Mouse (Mus musculus) bone marrow macrophage, adult 2 months (primary cell): Measurements from ENCODE around the gene Dnmt3b. TPM values are rescaled to one million over a fixed set of nuclear protein-coding genes. Genes with fewer than 3 reads are reported as not detected.
"Not testable (repeated sequence)": the region's sequence is repeated elsewhere in the genome, so short reads cannot be mapped to it uniquely, and the experiment has no call there.

ENCODE experiments used
- H3K27ac ChIP-seq: 2 replicates; pipeline ENCODE4 v1.5.1; 2012; ENCODE audit warnings: low read depth, low read length; ENCODE audit not compliant: insufficient read depth
- H3K4me1 ChIP-seq: 2 replicates; pipeline ENCODE4 v1.6.1; 2012; ENCODE audit warnings: low read length; ENCODE audit not compliant: control insufficient read depth, insufficient read depth
- H3K4me3 ChIP-seq: 2 replicates; pipeline ENCODE4 v1.5.1; 2012; ENCODE audit warnings: mild to moderate bottlenecking, low read length, moderate library complexity; ENCODE audit not compliant: insufficient read depth
- CTCF ChIP-seq: IDR thresholded peaks from 2 replicates; pipeline ENCODE4 v1.5.1; 2012; ENCODE audit warnings: low read depth, mild to moderate bottlenecking, low read length, moderate library complexity
- POLR2A ChIP-seq: IDR thresholded peaks from 2 replicates; pipeline ENCODE4 v1.6.1; 2012; ENCODE audit warnings: mild to moderate bottlenecking, low read depth, low read length, borderline replicate concordance
- polyA plus RNA-seq: library from polyadenylated mRNA; stranded (reverse); fragments of >200 nt; gene quantifications from 2 replicates; pipeline ENCODE4 v1.2.4, GENCODE M21; 2012; ENCODE audit not compliant: missing spikeins, insufficient read depth, insufficient read length

Dnmt3b gene
- polyA plus RNA-seq, 1 experiment = 1.4 TPM

GRCm38 (mm10) chr2:153668754-153669376 lies 19.6 kb downstream of the Dnmt3b start:
- H3K4me3 ChIP-seq = no peak overlapping the region
- H3K27ac ChIP-seq = no peak overlapping the region
- TF ChIP-seq POLR2A (no peak), CTCF (no peak)
- no peaks in the 10 kb centered on the region for H3K4me1 ChIP-seq

GRCm38 (mm10) chr2:153670111-153670510 lies 20.9 kb downstream of the Dnmt3b start:
- H3K27ac ChIP-seq = no peak overlapping the region
- TF ChIP-seq POLR2A (no peak), CTCF (no peak)
- no peak overlapping the region for H3K4me3 ChIP-seq
- no peaks in the 10 kb centered on the region for H3K4me1 ChIP-seq

DNA sequence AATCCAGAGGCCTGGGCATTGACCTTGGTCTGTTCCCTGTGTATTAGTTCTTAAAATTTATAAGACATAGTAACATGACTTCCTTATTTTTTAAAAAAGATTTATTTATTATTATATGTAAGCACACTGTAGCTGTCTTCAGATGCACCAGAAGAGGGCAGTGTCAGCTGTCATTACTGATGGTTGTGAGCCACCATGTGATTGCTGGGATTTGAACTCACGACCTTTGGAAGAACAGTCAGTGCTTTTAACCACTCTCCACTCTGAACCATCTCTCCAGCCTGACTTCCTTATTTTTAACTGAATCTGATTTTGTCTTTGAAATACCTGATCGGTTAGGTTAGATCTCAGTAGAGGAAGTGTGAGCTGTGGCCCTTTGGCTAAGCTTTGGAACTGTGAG lies 23.4 kb downstream of the Dnmt3b start:
- TF ChIP-seq POLR2A (no peak), CTCF (no peak)
- H3K4me1 ChIP-seq = no peaks in the 10 kb centered on the region
- H3K4me3 ChIP-seq = no peak overlapping the region
- no peak overlapping the region for H3K27ac ChIP-seq

- not testable (repeated sequence) for H3K27ac ChIP-seq, H3K4me3 ChIP-seq, H3K4me1 ChIP-seq
Observed at GRCm38 (mm10) chr2:153675364-153675763, 26.1 kb downstream of the Dnmt3b start.

DNA sequence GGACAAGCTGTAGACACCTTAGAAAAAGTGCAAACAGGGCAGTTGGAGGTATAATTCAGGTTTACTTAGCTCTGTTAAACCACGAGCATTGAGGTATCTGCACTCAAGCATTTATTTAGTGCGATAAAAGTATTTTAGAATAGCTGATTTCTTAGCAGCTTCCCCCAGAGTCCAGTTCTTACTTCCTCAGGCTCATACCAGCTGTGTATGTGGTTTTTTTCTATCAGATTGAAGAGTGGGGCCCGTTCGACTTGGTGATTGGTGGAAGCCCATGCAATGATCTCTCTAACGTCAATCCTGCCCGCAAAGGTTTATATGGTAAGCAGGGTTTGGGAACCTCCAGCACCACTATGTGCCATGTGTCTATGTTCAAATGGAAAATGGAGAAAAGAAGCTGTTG lies 27.7 kb downstream of the Dnmt3b start:
- TF ChIP-seq CTCF = no peak
- no peak for TF ChIP-seq POLR2A
- no peak overlapping the region for H3K27ac ChIP-seq

DNA sequence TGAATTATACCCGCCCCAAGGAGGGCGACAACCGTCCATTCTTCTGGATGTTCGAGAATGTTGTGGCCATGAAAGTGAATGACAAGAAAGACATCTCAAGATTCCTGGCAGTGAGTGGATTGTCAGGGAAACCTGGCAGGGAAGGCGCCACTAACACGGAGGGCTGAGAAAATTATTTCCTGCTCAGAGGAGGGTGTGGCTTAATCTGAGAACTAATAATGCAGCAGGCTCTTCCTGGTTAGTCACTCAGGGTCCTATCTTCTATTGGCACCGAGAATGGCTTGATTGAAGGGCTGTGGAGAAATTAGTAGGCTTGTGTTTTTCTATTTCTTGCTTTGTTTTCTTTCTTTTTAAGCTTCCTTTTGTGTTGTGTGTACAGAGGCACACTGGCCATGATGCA lies 28.3 kb downstream of the Dnmt3b start:
- Histone ChIP-seq H3K4me3 (no peak overlapping the region), H3K4me1 (no peaks in the 10 kb centered on the region), H3K27ac (no peak overlapping the region)
- no peak for TF ChIP-seq CTCF
- TF ChIP-seq POLR2A = no peak

More for the DNA sequence above, 27.7 kb downstream of the Dnmt3b start:
- H3K4me3 ChIP-seq = no peak overlapping the region
- no peaks in the 10 kb centered on the region for H3K4me1 ChIP-seq

- H3K4me3 ChIP-seq = no peak overlapping the region
- no peak overlapping the region for H3K27ac ChIP-seq
- TF ChIP-seq POLR2A (no peak), CTCF (no peak)
- no peaks in the 10 kb centered on the region for H3K4me1 ChIP-seq
Observed at GRCm38 (mm10) chr2:153679959-153680358, 30.7 kb downstream of the Dnmt3b start.

- H3K27ac ChIP-seq, H3K4me1 ChIP-seq, H3K4me3 ChIP-seq: not testable (repeated sequence)
Observed at GRCm38 (mm10) chr2:153693413-153693812, 44.2 kb downstream of the Dnmt3b start.

GRCm38 (mm10) chr2:153694462-153695085 lies 45.3 kb downstream of the Dnmt3b start:
- Histone ChIP-seq H3K4me3 (no peak overlapping the region), H3K4me1 (no peaks in the 10 kb centered on the region), H3K27ac (no peak overlapping the region)
- TF ChIP-seq POLR2A (no peak), CTCF (peak; percentile 99)

GRCm38 (mm10) chr2:153696352-153696751 lies 47.1 kb downstream of the Dnmt3b start, which contains the start of gene Dnmt3c:
TSS of gene Dnmt3c (plus strand) at chr2:153696652.
- no peaks in the 10 kb centered on the region for H3K4me1 ChIP-seq

DNA sequence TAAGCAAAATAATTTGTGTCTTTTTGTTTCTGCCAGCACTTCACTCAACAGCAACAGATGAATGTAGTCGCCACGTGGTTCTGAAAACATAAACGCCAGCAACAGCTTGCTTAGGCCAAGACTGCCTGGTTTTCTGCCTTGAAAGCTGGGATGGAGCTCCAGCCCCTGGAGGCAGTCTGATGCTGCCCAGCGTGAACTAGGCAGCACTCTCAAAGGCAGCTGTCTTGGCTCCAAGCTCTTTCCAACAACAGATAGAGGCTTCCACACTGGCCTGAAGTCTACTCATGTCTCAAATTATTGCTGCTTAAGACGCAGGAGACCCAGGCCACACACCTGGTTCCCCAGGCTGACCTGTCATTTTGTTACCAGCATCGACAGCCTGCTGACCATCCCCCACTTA lies 54.1 kb downstream of the Dnmt3b start:
- no peak overlapping the region for H3K27ac ChIP-seq
- no peak overlapping the region for H3K4me3 ChIP-seq
- no peak for TF ChIP-seq POLR2A
- TF ChIP-seq CTCF = no peak
- H3K4me1 ChIP-seq = no peaks in the 10 kb centered on the region; the same call in 1 of the 2 replicates

More at GRCm38 (mm10) chr2:153696352-153696751, 47.1 kb downstream of the Dnmt3b start, which contains the start of gene Dnmt3c:
- H3K27ac ChIP-seq = no peak within 1 kb of the TSS
- H3K4me3 ChIP-seq = no peak within 1 kb of the TSS
- TF ChIP-seq CTCF (no peak), POLR2A (no peak)
